Mouse (Mus musculus) spleen, postnatal 36 days (tissue): ENCODE results near the gene Gemin6.
"Not testable (repeated sequence)": the region's sequence is repeated elsewhere in the genome, so short reads cannot be mapped to it uniquely, and the experiment has no call there.

Source experiments
- DNase-seq, 2 experiments: peaks; one replicate each; pipeline ENCODE4 v3.0.0; 2022; ENCODE audit warnings: low spot score in 2 of 2, mixed read lengths in 1 of 2

Gene Gemin6

DNA sequence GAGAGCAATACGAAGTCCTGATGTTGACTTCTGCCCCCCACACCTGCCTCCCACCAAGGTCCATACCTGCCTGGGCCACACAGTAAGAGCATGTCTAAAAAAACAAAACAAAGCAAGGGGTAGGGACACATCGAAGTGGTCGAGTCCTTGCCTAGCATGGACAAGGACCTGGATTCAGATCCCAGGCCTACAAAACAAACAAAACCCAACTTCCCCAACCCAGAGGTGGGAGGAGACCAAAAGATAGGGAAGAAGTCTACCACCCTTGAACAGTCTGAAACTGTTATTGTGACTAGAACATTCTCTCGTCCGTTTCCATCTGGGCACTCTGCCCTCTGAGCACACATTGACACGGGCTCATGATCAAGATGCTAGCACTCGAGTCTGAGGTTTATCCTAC lies 10.1 kb downstream of the Gemin6 start:
- no peak for DNase-seq

DNA sequence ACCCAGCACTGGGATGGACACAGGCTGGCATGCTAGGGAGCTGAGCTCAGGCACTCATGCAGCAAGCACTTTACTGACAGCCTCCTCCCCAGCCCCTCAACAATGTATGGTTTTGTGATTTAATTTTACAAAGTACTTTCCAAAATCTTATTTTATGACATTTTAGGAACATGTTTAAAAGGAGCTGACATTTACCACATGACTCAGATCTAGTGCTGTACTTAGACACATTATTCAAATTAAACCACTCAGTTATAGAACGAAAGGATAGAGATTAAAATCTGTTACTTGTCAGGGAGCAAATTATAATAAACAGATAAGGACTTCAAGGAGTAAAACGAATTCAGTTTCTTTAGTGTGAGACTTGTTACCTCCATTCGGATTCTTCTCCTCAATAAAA lies 11.2 kb downstream of the Gemin6 start:
- DNase-seq = no peak

GRCm38 (mm10) chr17:80236805-80237204 lies 12.6 kb downstream of the Gemin6 start:
- peak; percentile 57 to 58 for DNase-seq

- DNase-seq = no peak
Measured at GRCm38 (mm10) chr17:80237475-80237874, 13.2 kb downstream of the Gemin6 start.

- DNase-seq = no peak
Measured at GRCm38 (mm10) chr17:80241594-80241993, 17.4 kb downstream of the Gemin6 start.

DNA sequence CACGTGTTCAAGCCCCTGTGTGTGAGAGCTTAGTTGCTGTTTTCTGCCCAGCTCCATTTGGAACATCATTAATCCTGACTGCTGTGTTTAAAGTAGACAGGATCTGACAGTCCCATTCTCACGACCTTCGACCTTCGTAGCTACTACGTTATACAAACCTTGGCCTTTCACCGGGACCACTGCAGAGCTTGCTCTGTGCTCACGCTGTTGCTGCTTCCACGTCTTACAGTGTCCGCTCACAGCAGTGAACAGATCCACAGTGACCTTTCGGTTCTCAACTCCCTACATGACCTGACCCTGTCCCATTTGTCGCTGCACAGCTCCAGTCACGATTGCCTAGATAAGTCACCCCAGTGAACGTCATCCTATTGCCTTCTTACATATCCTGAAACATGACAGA lies 18.9 kb downstream of the Gemin6 start:
- no peak for DNase-seq

GRCm38 (mm10) chr17:80252757-80253525 lies 28.7 kb downstream of the Gemin6 start:
- peak; percentile 5 to 11 for DNase-seq

GRCm38 (mm10) chr17:80254421-80254820 lies 30.2 kb downstream of the Gemin6 start:
- no peak for DNase-seq

DNA sequence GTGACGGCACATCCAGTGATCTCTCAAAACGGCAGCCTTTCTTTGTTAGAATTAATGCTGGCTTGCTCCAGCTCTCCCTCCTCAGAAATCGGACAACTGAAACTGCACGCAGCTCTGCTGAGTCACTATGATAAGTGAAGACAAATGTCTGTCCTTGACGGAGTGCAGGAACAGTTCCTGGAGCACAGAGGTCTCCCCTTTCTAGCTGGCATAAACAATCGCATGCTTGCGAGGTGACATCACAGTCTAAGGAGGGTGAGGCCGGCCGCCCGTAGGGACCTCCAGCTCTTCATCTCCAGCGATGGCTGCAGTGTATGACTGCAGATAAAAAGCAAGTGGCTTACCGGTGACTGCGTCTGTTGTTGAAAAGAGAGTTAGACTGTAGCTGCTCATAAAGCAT lies 31.0 kb downstream of the Gemin6 start:
- no peak for DNase-seq

- no peak for DNase-seq
Measured at GRCm38 (mm10) chr17:80267065-80267464, 42.8 kb downstream of the Gemin6 start.

DNA sequence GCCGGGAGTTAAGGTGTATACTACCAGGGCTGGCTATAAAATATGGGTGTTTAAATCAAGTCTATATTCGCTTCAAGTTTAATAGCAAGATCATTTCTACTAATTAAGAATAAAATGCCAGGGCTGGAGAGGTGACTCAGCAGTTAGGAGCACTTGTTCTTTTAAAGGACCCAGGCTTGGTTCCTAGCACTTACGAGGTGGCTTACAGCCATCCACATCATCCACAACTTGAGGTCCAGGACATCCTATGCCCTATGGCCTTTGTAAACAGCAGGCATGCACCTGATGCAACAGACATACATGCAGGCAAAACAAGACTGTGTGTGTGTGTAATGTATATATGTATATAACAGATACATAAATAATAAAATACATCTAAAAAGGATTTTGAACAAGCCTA lies 43.9 kb downstream of the Gemin6 start:
- DNase-seq = no peak

DNA sequence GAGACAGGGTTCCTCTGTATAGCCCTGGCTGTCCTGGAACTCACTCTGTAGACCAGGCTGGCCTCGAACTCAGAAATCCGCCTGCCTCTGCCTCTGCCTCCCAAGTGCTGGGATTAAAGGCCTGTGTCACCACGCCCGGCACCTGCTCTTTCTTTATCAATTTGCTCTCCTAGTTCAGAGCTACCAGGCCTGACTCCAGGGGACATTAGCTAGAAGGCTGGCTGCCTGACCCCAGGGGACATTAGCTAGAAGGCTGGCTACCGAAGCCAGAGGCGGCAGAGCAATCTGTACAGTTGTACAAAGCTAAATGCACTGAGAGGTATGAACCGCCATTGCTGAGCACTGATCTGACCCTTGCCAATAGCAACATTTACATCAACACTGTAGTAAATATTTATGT lies 46.4 kb downstream of the Gemin6 start:
- not testable (repeated sequence) for DNase-seq
